Mouse (Mus musculus) left cerebral cortex, adult 2 months (tissue): ENCODE measurements around the gene Galnt14. TPM values are rescaled to one million over a fixed set of nuclear protein-coding genes. Genes with fewer than 3 reads are reported as not detected.

ENCODE experiments used
- DNase-seq, 2 experiments: peaks; one replicate each; pipeline ENCODE4 v3.0.0; 2021 to 2022; ENCODE audit warnings: low spot score in 2 of 2, mixed read lengths in 1 of 2; ENCODE audit errors: extremely low spot score in 1 of 2
- H3K27ac ChIP-seq: fragments of 200-600 bp; 2 replicates; pipeline ENCODE4 v1.8.1; 2022
- H3K4me3 ChIP-seq: fragments of 200-600 bp; 2 replicates; pipeline ENCODE4 v1.8.1; 2022
- CTCF ChIP-seq: fragments of 200-600 bp; IDR thresholded peaks from 2 replicates; pipeline ENCODE4 v1.8.1; 2022; ENCODE audit warnings: antibody characterized with exemption, mild to moderate bottlenecking, moderate library complexity
- intact Hi-C: fragments of 180-260 bp; cut with DNase I; formaldehyde crosslinking; loops from one replicate; pipeline ENCODE4 v1.15.1; 2025
- total RNA-seq, 2 experiments: library from RNA; stranded (reverse); gene quantifications; 2 replicates each; pipeline ENCODE4 v1.2.3; 2021

The Galnt14 gene
- total RNA-seq, 2 experiments from 2014 or later = 20.0 to 22.5 TPM

- intact Hi-C loops = no loop called here
- DNase-seq = no peak
- Histone ChIP-seq H3K4me3 (no peak overlapping the region), H3K27ac (no peak overlapping the region)
- no peak for TF ChIP-seq CTCF
These were observed 51.4 kb downstream of the Galnt14 start for GRCm38 (mm10) chr17:73658731-73659445.

GRCm38 (mm10) chr17:73656373-73656772 lies 53.9 kb downstream of the Galnt14 start:
- no peak overlapping the region for H3K4me3 ChIP-seq
- H3K27ac ChIP-seq = no peak overlapping the region
- intact Hi-C loops = no loop called here
- DNase-seq = no peak
- TF ChIP-seq CTCF = no peak

DNA sequence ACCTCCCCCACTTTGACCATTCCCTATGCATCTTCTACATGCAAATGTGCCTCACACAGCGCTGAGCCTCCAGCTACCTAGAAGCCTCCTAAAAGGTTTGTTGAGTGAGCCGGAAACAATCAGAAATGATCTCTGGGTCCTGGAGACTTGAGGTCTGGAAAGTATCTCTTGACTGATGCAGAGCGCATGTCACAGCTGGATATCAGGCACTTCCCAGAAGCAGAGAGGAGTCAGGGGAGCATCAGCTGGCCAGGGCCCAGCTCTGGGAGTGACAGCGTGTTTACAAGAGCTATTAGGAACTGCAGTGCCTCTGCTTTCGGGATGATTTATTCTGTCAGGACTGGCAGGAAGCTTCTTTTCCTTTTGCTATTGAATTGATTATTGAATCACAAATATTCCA lies 56.0 kb downstream of the Galnt14 start:
- no peak for DNase-seq
- Histone ChIP-seq H3K27ac (no peak overlapping the region), H3K4me3 (no peak overlapping the region)
- intact Hi-C loops = no loop called here
- TF ChIP-seq CTCF = no peak

DNA sequence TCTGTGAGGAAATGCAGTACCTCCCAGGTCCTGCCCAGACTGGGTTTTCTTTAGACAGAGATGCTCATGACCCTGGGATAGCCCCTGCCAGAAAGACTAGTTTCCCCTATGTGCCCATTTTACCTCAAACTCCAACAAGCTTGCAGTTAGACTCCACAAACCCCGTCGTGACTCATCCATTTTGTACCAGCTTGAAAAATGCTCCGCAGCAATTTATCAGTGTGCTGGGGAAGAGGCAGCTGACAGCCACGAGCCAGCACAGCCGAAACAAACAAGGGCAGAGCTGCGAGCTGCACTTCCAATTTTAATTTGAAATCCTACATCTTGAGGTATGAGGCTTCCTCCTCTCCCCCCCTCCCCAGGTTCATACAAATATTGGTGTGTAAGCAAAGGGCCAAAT lies 60.9 kb downstream of the Galnt14 start:
- Histone ChIP-seq H3K27ac (no peak overlapping the region), H3K4me3 (no peak overlapping the region)
- DNase-seq = no peak
- no peak for TF ChIP-seq CTCF
- intact Hi-C loops = no loop called here

DNA sequence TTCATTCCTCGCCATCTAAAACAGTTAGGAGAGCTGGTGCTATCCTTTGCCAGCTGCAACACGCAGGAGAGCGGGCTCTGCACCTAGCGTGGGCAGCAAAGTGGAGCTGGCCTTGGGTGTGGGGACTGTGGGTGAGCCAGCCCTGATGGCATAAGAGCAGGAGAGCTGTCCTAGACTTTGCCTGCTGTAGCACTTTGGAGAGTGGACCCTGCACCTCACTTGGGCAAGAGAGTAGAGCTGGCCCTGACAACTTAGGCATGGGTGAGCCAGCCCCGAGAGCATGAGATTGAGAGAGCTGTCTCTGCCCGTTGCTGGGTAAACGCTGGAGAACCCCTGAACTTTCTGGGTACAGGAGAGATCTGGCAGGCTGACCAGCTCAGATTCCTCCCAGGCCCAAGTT lies 68.6 kb downstream of the Galnt14 start:
- no peak for DNase-seq
- no peak overlapping the region for H3K27ac ChIP-seq
- no peak for TF ChIP-seq CTCF
- intact Hi-C loops = no loop called here
- no peak overlapping the region for H3K4me3 ChIP-seq

GRCm38 (mm10) chr17:73640117-73640480 lies 70.2 kb downstream of the Galnt14 start:
- no peak overlapping the region for H3K4me3 ChIP-seq
- TF ChIP-seq CTCF = no peak
- no peak for DNase-seq
- no peak overlapping the region for H3K27ac ChIP-seq
- intact Hi-C loops = no loop called here

- no peak for TF ChIP-seq CTCF
- DNase-seq = no peak
- intact Hi-C loops = no loop called here
- no peak overlapping the region for H3K27ac ChIP-seq
- H3K4me3 ChIP-seq = no peak overlapping the region
These were observed 70.7 kb downstream of the Galnt14 start for GRCm38 (mm10) chr17:73639401-73640116.

DNA sequence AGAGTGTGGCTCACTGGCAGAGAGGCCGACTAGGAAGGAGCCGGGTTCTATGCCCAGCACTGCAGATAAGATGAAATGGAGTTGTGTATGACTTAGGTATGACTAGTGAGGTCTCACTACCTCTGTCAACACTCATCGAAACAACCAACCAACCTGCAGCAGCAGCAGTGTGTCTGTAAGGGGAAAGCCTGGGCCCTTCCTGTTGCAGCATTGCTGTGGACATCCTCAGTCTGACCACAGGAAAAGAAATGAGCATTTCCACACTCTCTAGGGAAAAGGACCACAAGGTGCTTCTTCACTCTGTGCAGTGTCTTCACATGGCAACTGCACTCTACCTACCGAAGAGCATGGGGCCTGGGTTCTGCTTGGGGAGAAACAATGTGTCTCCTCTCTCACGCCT lies 73.3 kb downstream of the Galnt14 start:
- H3K27ac ChIP-seq = no peak overlapping the region
- intact Hi-C loops = no loop called here
- DNase-seq = no peak

DNA sequence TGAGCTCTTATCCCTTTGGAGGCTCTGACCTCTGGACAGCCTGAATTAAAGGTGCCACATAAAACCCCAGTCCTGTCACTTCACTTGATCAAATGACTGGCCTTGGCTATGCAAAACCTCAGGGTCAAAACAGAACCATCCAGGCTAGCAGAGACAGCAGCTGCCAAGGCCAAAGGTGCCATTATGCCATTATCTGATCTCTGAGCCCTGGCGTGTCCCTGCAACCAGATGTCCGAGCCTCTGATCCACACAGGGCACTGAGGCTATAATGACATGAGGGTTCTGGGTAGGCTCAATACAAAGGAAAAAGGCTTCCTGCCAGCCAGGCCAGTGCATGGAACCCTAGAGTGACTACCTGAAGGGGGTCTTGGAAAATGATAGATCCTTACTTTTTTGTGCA lies 75.4 kb downstream of the Galnt14 start:
- no peak for DNase-seq
- intact Hi-C loops = no loop called here
- H3K27ac ChIP-seq = no peak overlapping the region
- no peak for TF ChIP-seq CTCF
- no peak overlapping the region for H3K4me3 ChIP-seq

More for the DNA sequence above, 73.3 kb downstream of the Galnt14 start:
- H3K4me3 ChIP-seq = no peak overlapping the region
- TF ChIP-seq CTCF = no peak

DNA sequence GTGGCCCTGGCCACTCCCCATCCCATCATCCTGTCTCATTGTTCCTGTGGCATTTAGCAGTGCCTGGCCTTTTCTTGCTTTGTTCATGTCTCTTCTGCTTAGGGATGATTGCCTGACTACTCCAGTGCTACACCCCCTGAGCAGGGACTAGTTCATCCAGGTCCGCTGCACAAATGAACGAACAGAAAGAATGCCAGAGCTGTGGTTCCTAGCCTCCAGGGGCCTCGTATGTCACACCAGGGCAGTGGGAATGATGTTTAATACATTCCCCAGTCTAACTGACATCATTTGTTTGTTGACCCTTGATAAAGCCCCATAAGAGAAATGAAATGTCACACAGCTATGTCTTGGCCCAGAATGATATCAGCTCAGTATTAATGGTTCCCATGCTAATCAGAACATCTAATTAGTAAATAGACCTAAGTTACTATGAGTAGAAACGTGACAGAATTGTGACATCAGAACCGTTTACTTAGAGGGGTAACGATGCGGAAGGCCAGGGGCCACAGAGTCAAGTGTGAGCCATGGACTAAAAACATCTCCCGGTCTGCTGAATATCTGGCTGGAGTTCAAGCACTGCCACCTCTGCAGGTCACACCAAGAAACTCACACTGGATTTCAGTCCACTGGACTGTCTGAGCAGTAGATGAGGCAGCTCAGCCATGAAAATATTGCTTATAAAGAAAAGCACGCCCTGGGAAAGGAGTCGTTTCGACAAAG lies 76.1 kb downstream of the Galnt14 start:
- intact Hi-C loops = no loop called here
- DNase-seq = no peak
- Histone ChIP-seq H3K4me3 (no peak overlapping the region), H3K27ac (no peak overlapping the region)
- no peak for TF ChIP-seq CTCF

GRCm38 (mm10) chr17:73628263-73628914 lies 81.9 kb downstream of the Galnt14 start:
- Histone ChIP-seq H3K27ac (no peak overlapping the region), H3K4me3 (no peak overlapping the region)
- intact Hi-C loops = no loop called here
- TF ChIP-seq CTCF = no peak
- DNase-seq = no peak

GRCm38 (mm10) chr17:73626912-73627311 lies 83.3 kb downstream of the Galnt14 start:
- intact Hi-C loops = no loop called here
- no peak for DNase-seq
- H3K4me3 ChIP-seq = no peak overlapping the region
- no peak overlapping the region for H3K27ac ChIP-seq
- TF ChIP-seq CTCF = no peak
